Mouse (Mus musculus): ENCODE results near the gene Ntrk2.

The Ntrk2 gene

DNA sequence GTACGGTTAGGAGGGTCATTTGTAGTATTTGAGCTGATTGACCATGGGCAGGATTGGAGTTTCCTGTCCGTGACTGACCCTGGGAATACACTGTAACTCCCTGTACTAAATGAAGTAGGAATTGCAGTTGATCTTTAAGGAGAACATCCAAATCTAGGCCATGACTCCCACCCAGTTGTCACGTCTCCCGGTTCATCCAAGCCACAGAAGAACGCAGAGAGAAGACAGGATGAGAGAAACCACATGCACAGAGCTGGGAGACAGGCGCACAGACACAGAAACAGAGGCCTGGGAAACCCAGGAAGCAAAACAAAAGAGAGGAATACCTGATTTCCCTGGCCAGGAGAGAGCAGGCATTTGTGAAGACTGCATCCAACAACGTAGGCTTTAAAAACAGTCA, 117.1 kb downstream of the Ntrk2 start:
- no peak for DNase-seq (ENCODE audit: extremely low spot score, low spot score)

DNA sequence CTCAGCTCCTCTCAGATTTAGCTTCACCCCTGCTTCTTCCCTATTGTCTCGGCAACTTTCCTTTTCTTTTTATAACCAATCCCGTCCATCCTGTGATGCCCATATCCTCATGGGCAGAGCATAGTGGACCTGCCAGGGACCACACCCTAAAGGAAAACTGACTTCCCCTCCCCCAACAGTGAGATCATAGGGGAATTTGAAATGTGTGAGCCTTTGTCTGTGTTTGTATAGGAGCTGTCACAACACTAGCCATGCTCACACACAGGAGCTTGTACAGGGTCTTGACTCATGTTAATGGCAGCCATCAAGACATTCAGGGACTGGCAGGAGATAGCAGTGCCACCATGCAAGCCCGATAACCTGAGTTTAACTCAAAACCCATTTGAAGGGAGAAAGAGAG, 118.1 kb downstream of the Ntrk2 start:
- no peak for DNase-seq (ENCODE audit: extremely low spot score, low spot score)

DNA sequence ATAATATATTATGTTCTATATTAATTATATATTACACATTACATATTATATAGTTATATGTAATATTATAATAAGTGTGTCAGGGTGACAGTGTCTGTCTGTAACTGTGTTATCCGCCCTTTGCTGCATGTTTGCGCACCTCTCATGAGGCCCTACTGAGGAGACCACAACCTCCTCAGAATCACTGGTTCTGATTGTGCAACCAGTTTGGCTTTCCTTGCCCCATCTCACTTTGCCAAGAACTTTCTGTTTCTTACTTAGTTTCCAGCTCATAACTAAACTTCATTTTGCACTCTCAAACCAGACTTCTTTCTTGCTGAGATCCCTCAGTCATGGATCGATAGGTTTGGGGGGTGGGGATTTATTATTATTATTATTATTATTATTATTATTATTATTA, 120.8 kb downstream of the Ntrk2 start:
- no peak for DNase-seq (ENCODE audit: extremely low spot score, low spot score)

DNA sequence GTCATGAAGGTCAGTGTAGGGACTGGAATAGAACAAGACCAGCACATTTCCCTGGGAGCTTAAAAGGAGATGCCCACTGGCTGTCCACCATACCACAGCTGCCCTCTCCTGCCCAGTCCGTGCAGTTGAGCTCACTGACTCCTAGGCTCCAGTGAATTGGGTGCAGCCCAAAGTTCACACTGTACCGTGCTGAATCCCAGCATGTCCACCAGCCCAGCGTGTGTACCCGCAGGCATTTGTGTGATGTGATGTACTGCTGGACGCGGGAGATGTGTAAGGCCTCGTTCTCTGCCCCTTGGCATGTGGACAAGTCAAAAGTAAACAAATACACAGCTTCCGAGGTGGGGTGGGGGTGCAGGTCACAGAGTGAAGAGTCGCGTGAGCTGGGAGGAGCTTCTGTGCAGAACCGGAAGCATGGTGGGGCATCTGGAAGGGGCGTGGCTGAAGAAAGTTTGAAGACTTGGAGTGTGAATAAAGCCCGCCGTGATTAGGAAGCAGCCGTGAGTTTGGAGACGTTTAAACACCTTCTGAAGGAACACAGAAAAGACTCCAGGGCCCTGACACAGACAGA, 121.4 kb downstream of the Ntrk2 start:
- DNase-seq (ENCODE audit: extremely low spot score, low spot score) = no peak

DNA sequence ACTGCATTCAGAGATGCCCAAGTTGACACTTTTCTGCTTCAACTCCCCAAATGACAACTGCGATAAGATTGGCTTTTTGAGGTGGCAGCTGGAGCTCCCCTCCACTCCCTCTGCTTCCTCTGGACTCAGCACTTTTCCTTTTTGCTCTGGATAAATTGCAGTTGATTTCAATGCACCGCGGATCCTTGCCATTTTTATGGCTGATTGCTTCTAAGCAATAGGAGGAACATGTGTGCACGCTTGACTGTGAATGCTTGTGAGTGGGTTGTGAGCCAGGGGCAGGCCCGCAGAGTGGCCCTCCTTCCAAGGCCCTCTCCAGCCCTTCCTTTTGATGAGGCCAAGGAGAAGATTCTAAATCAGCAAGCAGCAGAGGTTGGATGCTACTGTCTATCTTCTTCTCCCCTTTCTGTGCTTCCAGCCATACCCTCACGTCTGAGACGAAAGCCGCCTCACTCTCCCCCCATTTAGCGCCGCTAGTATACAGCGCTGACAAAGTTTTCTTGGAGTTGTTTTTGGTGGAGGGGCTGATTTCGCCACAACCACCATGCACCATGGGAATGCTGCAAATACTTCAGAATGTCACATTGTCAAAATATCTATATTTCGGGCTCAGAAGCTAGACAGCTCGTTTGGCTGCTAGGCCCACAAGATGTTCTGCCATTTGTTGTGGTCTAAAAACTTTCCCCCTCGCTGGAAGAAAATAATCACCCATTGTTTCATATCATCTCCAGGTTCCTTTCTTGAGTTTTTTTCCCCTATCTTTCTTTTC, 122.5 kb downstream of the Ntrk2 start:
- DNase-seq (ENCODE audit: extremely low spot score, low spot score) = no peak

DNA sequence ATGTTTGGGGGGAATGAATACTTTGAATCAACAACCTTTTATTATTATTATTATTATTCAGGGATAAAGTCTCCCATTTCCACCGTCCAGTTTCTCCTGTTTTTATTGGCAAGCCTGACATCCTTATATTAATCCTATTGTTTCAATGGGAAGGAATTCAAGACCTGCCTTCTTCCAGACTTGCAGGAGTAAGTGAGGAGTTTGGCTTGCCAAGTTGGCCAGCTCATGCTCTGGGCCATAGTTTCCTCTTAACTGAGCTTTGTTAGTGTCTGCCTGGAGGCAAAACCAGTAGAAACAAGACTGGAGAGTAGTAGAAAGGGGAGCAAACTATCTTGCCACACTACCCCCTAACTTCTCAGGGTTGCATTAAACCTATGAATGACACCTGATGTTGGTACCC, 123.8 kb downstream of the Ntrk2 start:
- no peak for DNase-seq (ENCODE audit: extremely low spot score, low spot score)

DNA sequence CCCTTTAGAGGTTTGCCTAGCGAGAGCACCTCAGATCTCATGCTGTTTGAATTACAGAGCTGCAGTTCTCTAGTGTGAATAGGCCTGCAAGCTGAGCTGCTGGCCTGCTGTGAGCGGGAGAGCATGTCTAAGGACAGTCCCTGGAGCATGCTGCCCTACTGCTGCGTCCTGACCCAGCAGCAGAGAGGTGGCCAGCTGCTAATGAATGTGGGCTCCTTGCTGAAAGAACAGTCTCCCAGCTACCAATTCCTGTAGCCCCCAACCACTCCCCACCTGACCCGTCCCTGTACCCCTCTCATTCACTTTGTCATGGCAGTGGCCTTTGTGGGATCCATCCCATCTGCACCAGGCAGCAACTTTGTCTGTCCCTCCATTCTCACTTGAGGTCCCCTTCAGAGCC, 126.8 kb downstream of the Ntrk2 start:
- DNase-seq (ENCODE audit: extremely low spot score, low spot score) = no peak

DNA sequence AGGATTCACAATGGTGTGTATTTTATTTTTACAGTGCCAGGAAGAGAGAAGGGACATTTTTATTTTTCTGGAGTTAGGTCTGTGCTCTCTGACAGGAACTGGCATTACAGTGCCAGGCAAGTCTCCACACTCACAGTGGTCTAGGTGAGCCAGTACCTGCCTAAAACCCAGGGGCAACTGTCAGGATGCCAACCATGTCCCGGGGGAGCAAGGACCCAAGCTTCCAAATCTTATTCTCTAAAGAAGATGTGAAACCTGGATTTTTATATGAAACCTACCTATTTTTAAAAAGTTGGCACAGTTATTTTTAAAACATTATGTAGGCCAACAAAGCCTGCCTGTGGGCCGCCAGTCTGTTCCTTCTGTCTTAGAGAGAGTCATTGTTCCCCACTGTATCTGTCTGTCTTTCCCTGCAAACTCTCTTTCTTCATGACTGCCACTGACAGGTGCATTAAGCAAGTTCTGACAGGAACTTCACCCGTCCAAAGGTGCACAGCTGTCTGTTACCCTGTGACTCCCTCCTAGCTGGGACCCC, 128.3 kb downstream of the Ntrk2 start:
- DNase-seq (ENCODE audit: extremely low spot score, low spot score) = no peak

DNA sequence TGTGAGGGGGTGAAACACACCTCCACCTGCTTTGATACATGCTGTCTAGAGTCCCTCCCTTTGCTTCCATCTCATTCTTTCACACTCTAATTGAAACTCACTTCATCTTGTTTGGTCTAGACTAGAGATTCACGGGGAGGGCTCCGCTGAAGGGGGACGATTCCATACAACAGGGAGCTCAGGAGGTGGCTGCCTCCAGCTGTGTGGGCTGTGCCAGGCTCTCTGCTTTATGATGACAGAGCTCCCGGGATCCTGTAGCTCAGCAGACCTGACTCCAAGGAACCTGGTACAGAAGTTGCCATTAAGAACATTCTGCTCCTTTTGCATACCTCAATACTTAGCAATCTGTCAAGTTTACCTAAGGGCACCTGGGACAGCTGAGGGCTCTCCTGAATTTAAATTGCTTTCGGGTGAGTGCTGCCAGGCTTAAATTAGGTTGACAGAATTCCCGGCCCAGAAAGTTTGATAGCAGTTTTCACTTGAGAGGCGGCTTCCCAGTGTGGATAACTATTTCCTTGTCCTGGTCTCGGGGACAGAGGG, 129.7 kb downstream of the Ntrk2 start:
- no peak for DNase-seq (ENCODE audit: extremely low spot score, low spot score)

DNA sequence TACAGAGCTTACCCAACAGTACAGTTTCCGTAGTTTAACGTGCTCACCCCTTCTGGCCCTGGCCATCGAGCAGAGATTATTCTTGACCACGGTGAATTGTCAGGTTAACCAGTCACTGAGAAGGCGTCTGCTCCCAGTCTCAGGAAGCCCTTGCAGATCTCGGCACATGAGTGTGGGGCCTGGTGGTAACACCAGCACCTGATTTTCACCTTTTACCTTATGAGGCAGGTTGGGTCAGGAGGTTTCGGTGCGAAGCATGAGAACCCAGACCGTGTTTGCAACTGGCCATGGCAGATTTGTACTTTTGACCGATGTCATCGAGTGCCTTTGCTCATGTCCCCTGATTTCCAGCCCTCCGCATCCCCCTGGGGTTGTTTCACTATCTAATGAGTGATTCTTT, 131.5 kb downstream of the Ntrk2 start:
- DNase-seq (ENCODE audit: extremely low spot score, low spot score) = no peak

DNA sequence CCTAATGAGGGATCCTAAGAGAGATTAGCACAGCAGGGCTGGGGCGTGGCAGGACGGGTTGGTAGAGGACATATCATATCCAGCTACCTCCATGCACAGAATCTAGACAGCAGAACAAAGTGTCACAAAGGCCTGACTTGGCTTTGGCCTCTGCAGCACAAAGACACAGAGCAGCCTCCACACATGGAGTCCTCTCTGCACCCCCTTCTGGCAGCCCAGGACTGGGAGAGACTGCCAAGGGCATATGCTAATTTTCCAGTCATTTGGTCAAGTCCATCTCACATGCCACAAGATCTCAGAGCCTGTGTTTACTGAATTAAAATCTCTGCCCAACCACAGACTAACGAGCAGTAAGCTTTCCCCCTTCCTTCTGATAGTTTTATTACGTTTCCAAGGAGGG, 132.1 kb downstream of the Ntrk2 start:
- DNase-seq (ENCODE audit: extremely low spot score, low spot score) = no peak

DNA sequence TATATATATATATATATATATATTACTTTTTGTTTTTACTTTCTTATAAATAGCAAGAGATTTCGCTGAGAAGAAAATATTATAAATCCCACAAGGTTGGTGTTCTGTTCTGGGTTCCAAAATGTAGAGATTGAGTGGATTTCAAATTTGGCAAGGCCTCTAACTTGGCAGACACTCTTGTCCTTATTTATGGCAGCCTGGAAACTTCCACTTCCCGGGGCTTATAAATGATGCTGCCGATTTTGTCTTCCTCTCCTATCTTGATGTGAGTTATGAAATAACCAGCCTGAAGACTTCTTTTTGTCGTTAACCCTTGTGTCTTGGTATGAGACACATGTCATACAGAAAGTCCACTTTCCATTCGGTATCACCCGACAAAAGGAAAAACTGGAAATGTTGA, 133.8 kb downstream of the Ntrk2 start:
- no peak for DNase-seq (ENCODE audit: extremely low spot score, low spot score)

DNA sequence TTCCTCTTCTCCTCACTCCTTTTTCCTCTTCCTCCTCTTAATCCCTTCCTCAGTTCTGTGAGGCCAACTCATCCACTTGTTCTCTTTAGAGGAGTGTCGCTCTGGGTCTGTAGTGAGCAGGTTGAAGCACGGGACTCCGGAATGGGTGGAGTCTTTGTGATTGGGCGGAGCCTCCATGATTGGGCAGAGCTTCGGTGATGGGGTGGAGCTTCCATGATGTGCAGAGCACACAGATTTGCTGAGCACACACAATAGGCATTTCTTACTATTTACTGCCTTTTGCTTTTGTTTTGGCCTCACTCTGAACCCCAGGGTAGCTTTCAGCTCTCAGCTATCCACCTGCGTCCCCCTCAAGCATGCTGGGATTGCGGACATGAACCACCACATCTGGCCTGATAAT, 134.4 kb downstream of the Ntrk2 start:
- no peak for DNase-seq (ENCODE audit: extremely low spot score, low spot score)

DNA sequence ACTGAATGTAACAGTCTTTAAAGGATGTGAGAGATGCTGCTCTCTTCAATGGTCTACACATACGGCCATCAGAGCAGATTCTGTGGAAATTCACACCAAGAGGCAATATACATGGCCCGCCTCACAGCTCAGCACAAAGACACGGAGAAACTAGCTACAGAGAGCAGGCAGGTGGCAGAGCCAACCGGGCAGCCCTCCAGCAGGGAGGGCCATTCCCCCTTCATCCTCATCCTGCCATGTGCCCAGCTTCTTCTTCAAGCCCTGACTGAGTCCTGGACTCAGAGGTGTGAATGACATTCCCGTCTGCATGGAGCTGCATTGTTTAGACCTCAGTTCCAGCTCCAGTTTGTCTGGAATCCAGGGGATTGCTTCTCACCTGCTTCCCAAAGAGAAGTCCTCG, 139.4 kb downstream of the Ntrk2 start:
- no peak for DNase-seq (ENCODE audit: extremely low spot score, low spot score)

DNA sequence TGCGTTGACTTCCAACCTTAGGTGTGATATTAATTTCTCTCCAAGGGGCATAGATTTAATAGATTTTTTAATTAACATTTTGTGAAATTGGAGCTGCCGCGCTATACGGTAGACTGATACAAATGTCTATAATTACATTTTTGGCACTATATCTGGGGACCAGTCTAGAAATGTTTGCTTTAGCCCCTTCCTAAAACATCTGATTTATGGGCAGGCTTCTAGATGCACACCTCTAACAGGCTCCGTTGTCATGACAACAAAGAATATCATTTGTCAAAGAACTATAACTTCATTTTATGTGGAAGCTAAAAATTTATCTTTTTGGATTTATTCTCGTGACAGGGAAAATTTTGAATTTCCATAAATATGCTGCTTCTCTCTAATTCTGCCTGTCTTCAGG, 140.2 kb downstream of the Ntrk2 start:
- no peak for DNase-seq (ENCODE audit: extremely low spot score, low spot score)

DNA sequence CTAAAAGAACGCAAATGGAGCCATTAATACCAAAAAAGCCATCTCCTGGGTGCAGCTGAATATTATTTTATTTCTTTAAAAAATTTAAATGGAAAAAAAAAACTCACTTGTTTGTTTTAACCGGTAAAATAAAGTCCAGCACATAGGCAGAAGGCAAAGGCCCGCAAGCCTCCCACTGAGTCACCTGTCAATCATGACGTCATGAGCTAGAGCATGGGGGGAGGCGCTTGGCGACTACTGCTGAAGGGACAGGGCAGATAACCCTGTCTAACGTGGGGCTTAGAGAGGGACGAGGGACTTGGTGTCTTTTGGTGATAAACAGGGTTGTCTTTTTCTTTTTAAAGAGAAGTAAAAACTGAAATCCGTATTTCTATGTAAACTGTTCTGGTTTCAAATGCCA, 140.7 kb downstream of the Ntrk2 start:
- DNase-seq (ENCODE audit: extremely low spot score, low spot score) = no peak

DNA sequence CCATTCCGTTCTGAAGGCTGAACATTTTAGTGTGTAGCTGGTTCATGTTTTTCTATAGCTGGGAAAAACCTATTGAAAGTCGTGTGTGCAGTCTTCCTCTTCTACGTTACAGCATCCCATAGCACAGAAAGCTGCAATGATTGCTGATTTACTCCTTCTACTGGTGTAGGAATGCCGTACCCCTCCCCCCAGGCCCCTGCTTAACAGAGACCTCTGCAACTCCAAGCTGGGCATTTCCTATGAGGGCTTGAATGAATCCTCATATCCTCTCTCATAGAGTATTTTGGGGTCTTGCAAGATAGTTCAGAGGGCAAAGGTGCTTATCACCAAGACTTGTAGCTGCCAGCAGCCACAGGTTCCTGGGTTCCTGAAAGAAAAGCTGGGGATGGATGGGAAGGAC, 148.0 kb downstream of the Ntrk2 start:
- DNase-seq (ENCODE audit: extremely low spot score, low spot score) = no peak

DNA sequence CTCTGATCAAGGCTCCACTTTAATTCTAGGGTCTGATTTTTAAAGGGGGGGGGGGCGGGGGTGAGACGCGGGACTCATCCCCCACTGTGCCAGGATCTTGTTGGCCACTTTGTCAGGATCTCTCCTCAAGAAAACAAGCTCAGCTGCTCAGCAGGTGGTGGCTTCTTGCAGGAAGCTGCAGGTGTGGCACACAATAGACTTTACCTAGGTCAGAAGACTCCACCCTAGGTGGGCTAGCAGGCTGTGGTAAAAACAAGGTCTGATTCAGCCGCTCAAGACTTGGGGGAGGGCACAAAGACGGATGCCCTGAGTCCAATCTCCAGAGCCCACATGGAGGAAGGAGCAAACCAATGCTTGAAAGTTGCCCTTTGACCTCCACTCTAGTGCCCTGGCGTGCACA, 148.4 kb downstream of the Ntrk2 start:
- DNase-seq (ENCODE audit: extremely low spot score, low spot score) = no peak

DNA sequence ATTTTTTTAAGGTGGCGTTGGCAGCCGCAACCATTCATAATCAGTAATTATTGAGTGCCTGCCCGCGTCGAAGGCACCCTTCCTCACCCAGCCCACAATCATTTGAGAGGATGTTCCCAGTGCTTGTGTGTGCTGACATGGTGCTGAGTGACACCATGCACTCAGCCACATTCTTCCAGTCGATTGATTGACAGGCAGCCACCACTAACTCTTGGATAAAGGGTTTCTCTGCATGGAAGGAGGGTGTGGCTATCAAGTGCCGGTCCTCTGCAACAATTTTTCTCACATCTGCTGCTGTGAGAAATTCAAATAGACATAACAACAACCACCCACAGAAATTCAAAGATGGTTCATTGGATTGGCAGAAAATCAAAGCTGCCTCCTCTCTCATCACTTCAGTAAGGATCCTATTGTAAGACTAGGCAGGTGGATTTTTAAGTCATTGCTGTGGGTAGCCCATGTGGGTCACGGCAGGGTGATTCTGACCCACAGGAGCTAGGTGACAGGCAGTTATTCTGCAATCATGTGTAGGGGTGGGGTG, 148.9 kb downstream of the Ntrk2 start:
- no peak for DNase-seq (ENCODE audit: extremely low spot score, low spot score)

DNA sequence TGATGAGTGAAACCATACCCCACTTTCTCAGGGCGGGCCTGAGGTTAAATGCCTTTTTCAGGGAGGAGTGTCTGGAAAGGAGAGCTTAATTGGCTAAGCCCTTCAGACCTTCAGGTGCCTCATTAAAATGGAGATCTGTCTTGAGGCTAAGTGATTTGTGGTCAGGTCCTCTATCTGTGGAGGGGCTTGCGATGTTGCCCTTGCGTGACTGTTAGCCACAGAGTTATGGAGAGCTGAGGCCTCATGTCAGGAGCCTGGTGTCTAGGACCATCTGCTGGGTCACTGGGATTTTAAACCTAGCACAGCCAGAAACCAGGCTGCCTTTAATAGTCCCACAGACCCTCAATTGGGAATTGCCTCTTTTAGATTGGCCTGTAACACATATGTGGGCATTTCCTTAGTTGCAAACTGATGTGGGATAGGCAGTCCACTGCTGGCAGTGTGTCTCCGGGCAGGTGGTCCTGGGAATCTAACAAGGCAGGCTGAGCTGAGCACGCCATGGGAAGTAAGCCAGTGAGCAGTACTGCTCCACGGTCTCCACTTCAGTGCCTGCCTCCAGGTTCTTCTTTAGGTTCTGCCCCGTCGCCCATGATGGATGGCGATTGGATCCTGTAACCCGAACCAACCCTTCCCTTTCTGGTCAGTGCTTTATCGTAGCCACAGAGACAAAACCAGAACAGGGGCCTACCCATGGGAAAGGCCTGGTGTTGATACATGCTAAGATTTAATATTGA, 152.0 kb downstream of the Ntrk2 start:
- DNase-seq (ENCODE audit: extremely low spot score, low spot score) = no peak

DNA sequence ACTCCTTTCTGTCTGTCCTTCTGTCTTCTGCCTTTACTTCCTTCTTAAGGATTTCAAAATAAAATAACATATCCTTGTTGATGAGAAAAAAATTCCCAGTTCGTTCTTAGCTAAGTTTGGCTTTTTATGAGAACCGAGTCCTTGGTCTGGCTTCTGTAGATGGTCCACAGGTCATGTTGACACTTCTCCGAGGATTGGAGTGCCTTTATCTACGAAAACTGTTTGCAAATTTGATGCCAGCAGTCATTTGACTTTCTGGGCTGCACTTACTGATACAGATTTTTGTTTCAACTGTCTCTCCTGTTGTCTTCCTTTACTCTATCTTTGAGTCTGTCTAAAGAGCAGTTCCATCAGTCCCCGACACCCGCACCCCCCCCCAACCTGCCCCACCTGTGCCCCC, 154.0 kb downstream of the Ntrk2 start:
- no peak for DNase-seq (ENCODE audit: extremely low spot score, low spot score)
